Mouse (Mus musculus) NIH3T3 (cell line): ENCODE results near the gene Prkcb.

Experiments used
- DNase-seq: peaks from one replicate; pipeline ENCODE4 v3.0.0-alpha.2; 2012; ENCODE audit warnings: low read depth

The Prkcb gene

GRCm38 (mm10) chr7:122528646-122529045, 240.1 kb downstream of the Prkcb start:
- no peak for DNase-seq

GRCm38 (mm10) chr7:122533566-122534360, 245.2 kb downstream of the Prkcb start:
- DNase-seq, result no peak

- no peak for DNase-seq
Measured at GRCm38 (mm10) chr7:122544616-122545015, 256.1 kb downstream of the Prkcb start.

- DNase-seq, result no peak
Measured at GRCm38 (mm10) chr7:122556575-122557140, 268.1 kb downstream of the Prkcb start.

- no peak for DNase-seq
Measured at GRCm38 (mm10) chr7:122558085-122558811, 269.7 kb downstream of the Prkcb start.

GRCm38 (mm10) chr7:122558912-122559311, 270.4 kb downstream of the Prkcb start:
- DNase-seq, result no peak

- DNase-seq, result peak; percentile 25
Measured at GRCm38 (mm10) chr7:122562586-122562985, 274.0 kb downstream of the Prkcb start.

- no peak for DNase-seq
Measured at GRCm38 (mm10) chr7:122565371-122565770, 276.8 kb downstream of the Prkcb start.

GRCm38 (mm10) chr7:122566011-122566410, 277.5 kb downstream of the Prkcb start:
- DNase-seq, result no peak

- no peak for DNase-seq
Measured at GRCm38 (mm10) chr7:122568787-122569186, 280.2 kb downstream of the Prkcb start.

- DNase-seq, result no peak
Measured at GRCm38 (mm10) chr7:122570407-122570806, 281.9 kb downstream of the Prkcb start.

GRCm38 (mm10) chr7:122573101-122573635, 284.6 kb downstream of the Prkcb start:
- peak; percentile 20 for DNase-seq

- DNase-seq, result no peak
Measured at GRCm38 (mm10) chr7:122574418-122574817, 285.9 kb downstream of the Prkcb start.

GRCm38 (mm10) chr7:122575056-122575455, 286.5 kb downstream of the Prkcb start:
- DNase-seq, result no peak

GRCm38 (mm10) chr7:122575506-122575905, 287.0 kb downstream of the Prkcb start:
- peak; percentile 25 for DNase-seq

GRCm38 (mm10) chr7:122577571-122577970, 289.0 kb downstream of the Prkcb start:
- no peak for DNase-seq

- DNase-seq, result no peak
Measured at GRCm38 (mm10) chr7:122579461-122580157, 291.1 kb downstream of the Prkcb start.

GRCm38 (mm10) chr7:122580158-122580475, 291.6 kb downstream of the Prkcb start:
- no peak for DNase-seq

GRCm38 (mm10) chr7:122584421-122585151, 296.0 kb downstream of the Prkcb start:
- peak; percentile 20 for DNase-seq

GRCm38 (mm10) chr7:122595897-122596296, 307.3 kb downstream of the Prkcb start:
- DNase-seq, result no peak

- DNase-seq, result no peak
Measured at GRCm38 (mm10) chr7:122596596-122597170, 308.1 kb downstream of the Prkcb start.
